Mouse (Mus musculus) lung, postnatal 36 days (tissue): ENCODE results near the gene Boll.

Source experiments
- DNase-seq: peaks from one replicate; pipeline ENCODE4 v3.0.0; 2022; ENCODE audit warnings: mixed read lengths

The Boll gene

DNA sequence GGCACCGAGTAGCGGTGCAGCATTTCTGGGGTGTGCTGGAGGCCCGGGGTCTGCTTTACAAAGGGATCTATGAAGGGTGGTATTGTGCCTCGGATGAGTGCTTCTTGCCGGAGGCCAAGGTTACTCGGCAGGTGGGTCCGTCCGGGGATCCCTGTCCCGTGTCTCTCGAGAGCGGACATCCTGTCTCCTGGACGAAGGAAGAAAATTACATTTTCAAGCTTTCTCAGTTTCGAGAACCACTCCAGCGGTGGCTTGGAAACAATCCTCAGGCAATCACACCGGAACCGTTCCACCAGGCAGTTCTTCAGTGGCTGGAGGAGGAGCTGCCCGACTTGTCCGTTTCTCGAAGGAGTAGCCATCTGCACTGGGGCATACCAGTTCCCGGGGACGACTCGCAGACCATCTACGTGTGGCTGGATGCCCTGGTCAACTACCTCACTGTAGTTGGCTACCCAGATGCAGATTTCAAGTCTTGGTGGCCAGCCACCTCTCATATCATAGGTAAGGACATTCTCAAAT lies 125.6 kb downstream of the Boll start:
- DNase-seq: no peak

DNA sequence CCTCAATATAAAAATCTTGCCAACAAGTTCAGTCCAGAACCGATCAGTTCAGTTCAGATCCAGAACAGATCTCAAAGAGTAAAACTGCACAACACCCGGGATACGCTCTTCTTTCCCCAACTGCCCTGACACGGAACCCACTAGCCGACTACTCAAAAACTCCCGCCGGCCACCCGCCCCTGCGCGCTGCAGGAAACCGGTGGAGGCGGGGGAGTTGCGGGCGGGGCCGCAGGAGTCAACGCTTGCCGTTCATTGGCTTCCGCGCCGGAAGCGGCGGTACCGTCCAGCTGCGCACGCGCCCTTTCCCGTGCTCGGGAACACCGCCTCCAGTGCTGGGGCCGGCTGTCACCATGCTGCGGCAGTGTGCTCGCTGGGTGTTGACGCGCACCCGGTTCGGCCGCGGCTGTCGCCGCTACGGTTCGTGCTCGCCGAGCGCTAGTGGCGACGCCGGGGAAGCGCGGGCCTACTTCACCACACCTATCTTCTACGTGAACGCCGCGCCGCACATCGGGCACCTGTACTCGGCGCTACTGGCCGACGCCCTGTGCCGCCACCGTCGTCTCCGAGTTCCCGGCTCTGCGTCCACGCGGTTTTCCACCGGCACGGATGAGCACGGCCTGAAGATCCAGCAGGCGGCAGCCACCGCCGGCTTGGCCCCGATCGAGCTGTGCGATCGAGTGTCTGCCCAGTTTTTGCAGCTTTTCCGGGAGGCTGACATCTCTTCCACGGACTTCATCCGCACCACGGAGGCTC lies 126.2 kb downstream of the Boll start, which contains the start of gene Mars2:
Mars2 (plus strand) TSS at position 288 of the 753 bp plus-strand sequence.
- peak; percentile 97 for DNase-seq

GRCm38 (mm10) chr1:55236487-55236886 lies 126.8 kb downstream of the Boll start:
- DNase-seq: no peak

- no peak for DNase-seq
Observed at GRCm38 (mm10) chr1:55234910-55235520, 128.3 kb downstream of the Boll start.

DNA sequence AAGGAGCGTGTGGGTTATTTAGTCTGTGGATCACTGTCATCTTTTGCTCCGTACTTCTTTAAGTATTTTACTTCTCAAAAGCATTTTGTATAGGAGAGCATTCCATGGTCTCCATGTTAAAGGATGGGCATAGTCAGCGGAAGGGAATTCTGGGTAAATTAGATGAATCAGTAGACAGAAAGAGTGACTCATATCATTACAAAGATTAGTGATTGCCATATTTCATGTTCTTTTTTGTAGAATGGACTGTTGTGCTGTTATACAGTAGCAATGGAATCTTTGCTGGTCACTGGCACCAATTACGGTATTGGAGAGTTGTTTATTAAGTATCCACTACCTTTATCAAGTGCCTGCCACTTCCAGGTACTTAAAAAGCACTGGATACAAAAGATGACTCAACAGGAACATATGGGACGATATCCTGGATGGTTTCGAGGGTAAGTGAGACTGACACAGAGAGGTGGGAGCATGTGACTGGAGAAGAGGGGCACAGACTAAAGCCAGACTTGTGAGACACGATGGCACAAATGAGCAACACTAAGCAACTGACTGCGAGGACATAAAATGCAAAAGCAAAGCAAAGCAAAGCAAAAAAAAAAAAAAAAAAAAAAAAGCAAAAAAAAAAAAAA lies 134.9 kb downstream of the Boll start:
- no peak for DNase-seq

- DNase-seq: no peak
Observed at GRCm38 (mm10) chr1:55227376-55227775, 135.9 kb downstream of the Boll start.

DNA sequence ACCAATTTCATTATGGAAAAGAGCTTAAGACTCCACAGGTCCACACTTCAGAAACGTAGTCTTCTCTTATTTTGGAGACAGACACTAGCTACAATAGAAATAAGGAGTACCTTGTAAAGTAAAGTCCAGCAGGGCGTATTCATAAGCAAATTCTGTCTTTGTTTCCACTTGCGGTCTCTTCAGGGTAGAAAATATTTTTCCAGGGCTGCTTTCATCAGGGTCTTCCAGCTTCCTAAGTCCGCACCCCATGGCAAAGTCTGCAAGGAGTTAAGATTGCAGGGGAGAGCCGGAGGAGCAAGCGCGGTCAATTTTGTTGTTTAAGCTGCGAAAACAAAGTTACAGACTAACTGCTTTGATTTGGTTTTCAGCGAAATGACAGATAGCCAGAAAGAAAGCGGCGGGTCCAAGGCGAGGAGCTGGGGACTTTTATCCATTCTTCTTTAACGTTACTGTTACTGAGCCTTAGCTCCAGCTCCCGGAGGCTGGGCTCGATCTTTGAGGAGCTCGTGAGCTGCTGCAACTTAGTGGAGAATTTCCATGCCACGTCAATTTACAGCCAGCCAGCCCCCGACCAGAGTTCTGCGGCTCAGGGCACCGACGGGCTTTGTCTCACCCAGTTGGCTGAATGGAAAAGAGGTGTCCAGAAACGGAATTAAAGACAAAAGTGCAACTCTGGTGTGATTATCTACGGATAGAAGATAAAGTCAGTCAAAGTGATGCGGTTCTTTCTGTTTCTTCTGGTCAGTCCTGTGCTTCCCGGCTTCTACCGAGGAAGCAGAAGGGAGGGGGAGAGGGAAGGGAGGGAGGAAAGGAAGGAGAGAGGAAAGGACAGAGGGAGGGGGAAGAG lies 137.0 kb downstream of the Boll start, which contains the start of gene Rftn2:
Rftn2 (minus strand) TSS at position 772 of the 847 bp plus-strand sequence.
- DNase-seq: peak; percentile 38

DNA sequence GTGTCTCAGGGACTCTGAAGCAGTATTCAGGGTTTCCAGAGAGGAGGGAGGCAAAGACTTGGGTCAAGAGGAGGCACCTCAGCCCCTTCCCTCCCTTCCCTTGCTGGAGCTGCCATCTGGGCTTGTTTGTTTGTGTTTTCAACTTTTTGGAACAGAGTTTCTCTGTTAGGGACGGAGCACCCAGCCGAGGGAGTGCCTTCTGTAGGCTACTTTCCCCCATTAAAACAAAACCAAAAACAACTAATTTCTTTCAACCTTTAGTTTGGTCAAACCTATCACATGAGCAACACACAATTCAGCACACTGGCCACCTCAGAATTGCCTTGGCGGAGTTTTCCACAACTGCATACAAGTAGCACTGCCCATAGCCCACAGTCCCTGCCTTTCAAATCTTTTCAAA lies 137.9 kb downstream of the Boll start:
- no peak for DNase-seq

- DNase-seq: no peak
Observed at GRCm38 (mm10) chr1:55224111-55224510, 139.2 kb downstream of the Boll start.

- no peak for DNase-seq
Observed at GRCm38 (mm10) chr1:55223026-55223425, 140.2 kb downstream of the Boll start.

DNA sequence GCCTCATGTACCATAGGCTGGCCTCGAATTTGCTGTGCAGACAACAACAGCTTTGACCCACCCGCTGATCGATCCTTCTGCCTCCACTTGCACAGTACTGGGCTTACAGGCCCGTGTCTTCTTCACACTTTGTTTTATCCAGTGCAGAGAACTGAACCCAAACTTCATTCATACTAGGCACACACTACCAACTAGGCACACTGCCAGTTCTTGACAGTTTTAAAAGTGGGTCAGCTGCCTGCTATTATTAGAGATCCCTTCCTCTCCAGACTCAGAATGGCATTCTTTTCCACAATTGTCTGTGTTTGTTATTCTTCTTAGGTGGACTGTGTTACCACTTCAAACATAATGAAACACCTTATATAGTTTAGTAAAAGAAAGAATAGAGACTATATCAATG lies 141.9 kb downstream of the Boll start:
- DNase-seq: peak; percentile 66

DNA sequence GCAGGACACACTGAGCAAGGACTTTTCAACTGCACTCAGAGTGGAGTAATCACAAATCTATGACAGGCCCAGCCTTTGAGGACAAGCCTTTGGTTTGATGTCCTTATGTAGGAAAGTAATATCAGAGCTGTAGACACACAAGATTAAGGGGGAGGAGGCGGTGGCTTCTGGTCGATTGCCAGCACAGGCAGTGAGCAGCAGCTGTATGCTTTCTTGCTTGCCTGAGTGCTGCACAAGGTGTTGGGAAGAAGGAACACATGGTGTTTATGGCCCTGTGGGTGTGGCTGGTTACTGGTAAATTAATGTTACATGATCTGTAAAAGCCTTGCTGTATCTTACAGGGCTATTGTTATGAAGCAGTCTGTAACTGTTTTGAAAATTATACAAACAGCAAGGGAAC lies 146.1 kb downstream of the Boll start:
- DNase-seq: peak; percentile 69

DNA sequence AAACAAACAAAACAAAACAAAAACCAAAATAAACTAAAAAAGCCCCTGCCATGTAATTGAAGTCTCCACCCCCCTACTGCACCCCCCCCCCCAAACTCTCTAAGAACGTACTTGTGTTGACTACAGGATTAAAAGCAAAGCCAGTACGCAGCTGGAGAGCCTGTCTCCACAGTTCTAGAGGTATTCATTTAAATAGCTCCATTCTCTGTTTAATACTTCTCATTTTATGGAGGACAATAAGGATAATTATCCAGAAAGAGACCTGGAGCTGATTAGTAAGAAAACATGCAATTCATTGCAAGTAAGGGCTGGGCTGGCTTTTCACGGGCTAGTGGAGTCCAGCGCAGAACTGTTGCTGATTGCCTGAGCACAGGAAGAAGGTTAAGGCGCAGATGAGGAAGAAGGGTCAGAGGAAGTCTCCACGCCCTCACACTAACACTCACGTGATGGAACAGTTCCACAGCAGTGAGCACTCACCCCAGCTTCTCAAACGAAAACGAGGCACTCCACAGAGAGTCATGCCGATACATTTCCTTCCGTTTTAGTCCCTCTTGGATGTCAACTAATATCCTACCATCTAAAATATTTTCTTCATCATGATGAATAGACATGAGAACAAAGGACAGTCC lies 148.0 kb downstream of the Boll start:
- peak; percentile 73 for DNase-seq

- no peak for DNase-seq
Observed at GRCm38 (mm10) chr1:55213936-55214335, 149.3 kb downstream of the Boll start.

GRCm38 (mm10) chr1:55213475-55213874 lies 149.8 kb downstream of the Boll start:
- DNase-seq: peak; percentile 48

DNA sequence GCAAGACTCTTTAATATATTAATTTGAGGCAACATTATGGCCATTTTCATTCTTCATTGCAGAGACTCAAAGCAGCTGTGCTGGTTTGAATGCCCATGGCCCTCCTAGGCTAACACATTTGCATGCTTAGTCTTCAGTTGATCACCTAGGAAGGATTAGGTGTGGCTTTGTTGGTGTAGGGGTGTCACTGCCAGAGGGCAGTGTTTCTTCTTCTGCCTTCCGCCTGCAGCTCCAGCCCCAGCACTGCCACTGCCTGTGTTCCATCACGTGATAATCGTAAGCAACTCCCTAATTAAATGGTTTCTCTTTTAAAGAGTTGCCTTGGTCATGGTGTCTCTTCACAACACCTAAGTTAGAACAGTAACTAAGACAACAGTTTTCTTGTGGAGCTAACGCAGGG lies 150.5 kb downstream of the Boll start:
- no peak for DNase-seq

GRCm38 (mm10) chr1:55211081-55211480 lies 152.2 kb downstream of the Boll start:
- DNase-seq: no peak

DNA sequence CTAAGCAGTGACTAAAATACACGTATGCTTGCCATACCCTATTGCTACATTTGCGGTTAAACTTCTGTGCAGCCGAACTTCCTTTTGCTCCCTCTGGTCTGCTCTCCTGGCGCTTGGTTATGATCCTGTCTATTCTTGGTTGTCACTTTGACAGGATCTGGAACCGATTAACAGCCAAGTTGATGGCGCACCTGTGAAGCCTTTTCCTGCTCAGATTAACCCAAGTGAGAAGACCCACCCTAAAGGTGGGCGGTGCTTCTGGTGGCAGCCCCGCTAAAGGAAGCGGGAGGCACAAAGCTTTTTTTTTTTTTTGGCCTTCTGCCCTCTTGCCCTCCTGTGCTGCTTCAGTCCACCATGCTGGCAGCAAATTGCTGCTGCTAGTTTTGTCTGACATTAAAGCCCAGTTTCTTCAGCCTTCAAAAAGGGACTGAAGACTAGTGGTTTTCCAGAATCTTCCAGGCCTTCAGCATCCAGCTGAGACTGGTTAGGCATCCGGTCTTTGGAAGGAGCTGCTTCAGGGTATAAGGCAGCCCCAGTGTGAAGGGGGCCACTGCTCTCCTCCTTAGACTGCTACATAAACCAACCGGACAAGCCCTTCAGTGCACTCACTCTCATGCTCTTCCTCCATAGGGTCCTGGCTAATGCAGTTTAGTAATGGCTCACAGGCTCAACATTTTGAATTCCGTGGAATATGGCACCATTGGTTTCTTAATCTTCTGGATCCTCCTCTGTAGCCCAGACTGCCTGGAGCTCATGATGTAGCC lies 152.9 kb downstream of the Boll start:
- peak; percentile 55 for DNase-seq

DNA sequence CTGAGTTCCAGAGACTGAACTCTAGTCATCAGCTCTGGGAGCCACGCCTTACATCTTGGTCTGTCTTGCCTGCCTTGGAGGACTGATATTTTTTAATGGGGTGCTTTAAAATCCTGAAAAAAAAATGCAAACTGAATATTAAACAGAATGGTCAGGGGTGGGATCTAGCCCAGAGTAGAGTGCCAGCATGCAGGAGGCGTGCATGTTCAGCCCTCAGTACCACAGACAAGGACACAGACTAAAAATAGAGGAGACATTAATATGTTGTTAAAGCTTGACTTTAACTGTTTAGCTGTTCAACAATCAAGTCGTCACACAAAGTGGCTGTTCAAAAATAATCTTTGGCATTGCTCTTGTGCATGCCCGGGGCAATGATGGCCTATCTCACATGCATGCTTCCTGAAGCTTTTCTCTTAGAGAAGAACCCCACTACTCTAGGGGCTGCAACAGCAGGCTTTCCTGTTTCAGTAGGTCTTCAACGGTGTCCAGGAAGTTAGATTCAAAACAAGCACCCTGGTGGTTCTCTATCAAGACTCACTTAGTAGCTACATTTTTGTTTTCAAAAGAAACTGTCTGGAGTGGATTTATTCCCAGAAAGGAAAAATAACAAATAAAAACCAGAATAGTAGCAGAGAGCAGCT lies 154.6 kb downstream of the Boll start:
- DNase-seq: no peak

- DNase-seq: no peak
Observed at GRCm38 (mm10) chr1:55207561-55207960, 155.7 kb downstream of the Boll start.

DNA sequence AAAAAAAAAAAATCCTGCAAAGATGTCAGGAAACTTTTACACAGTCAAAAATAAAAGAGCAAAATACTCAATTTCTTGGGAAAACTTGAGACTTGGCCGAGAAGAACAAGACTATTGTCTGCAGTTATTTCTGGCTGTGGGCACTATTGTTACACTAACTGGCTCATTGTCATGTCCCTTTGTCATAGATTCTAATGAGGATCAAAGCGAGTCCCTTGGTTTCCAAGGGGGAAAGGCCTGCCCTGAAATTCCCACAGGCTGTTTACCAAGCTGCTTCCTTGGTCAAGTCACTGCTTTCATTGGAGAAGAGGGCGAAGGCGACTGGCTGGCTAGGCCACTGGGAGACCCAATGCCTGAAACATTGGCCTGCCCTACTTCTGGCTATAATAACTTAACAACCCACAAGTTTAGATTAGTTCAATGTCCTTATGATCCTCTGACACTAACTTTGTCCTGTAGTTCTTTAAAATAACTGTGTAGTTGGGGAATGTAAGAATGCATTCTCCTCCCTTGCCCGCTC lies 157.4 kb downstream of the Boll start:
- DNase-seq: no peak
